Mouse (Mus musculus) testis, adult 2 months (tissue): ENCODE measurements around the gene Pih1d1.

Experiments used
- CTCF ChIP-seq: fragments of 200-500 bp; IDR thresholded peaks from 2 replicates; pipeline ENCODE4 v1.5.1; 2012; ENCODE audit warnings: low read depth, mild to moderate bottlenecking, inconsistent platforms, low read length, moderate library complexity; ENCODE audit not compliant: control insufficient read depth, insufficient read depth, insufficient replicate concordance
- POLR2A ChIP-seq: fragments of 200-500 bp; IDR thresholded peaks from 2 replicates; pipeline ENCODE4 v1.6.1; 2012; ENCODE audit warnings: low read depth, mild to moderate bottlenecking, inconsistent platforms, low read length, moderate library complexity; ENCODE audit not compliant: control insufficient read depth

DNA sequence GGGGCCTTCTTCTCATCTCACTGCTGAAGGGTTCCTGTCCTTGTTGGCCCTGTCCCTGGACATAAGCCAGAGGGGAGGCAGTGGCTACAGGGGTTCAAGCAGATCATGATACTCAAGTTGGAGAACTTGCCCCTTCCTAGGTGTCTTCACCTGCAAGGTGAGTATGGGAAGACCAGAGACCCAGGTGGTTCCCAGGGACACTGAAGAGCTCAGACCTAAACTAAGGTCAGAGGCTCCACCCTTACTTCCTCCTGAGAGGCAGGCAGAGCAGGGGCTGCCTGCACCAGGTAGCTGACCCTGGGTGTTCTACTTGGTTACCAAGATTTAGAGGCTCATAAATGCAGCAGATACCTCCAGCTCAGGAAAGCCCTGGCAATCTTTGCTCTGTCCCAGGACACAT lies 32.1 kb upstream of the Pih1d1 start:
- TF ChIP-seq CTCF (no peak), POLR2A (peak; percentile 4; the same call in 1 of the 2 replicates)
